8 mouse cellular contexts compared by ENCODE assay signal in the genomic region with DNA sequence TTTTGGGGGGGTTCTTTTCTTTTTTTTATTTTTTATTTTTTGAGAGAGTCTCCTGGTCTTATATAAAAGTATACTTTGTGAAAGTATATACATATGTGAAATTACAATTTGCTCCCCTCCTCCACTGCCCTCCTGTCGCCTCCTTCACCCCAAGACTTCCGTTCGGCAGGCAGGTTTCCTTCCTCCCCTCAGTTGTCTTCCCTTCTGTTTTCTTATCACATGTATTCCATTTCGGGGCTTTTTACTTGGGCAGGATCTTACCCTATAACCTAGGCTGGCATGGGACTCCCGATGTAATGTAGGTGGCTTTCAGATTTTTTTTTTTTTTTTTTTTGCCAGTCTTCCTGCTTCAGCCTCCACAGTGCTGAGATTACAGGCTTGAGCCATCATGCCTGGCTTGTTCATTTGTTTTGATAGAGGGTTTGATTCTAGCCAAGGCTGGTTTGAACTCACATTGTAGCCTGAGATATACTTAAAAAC. TPM values are rescaled to one million over a fixed set of nuclear protein-coding genes. Genes with fewer than 3 reads are reported as not detected.
DNase-seq lines count a peak whose midpoint lies in the region; ATAC-seq and TF ChIP-seq lines count a peak whose summit lies in the region.

No protein-coding gene starts in this region.

- peaks cover 5% of the 10 kb centered on the region for H3K4me1 ChIP-seq in heart, embryonic 16.5 days (ENCODE audit: control insufficient read depth, insufficient read depth, low read length)
- no peaks in the 10 kb centered on the region for H3K4me1 ChIP-seq in ES-E14 (ENCODE audit: control insufficient read depth in 2 of 2, insufficient read depth in 2 of 2, low read length in 2 of 2, poor library complexity in 1 of 2)
- no peaks in the 10 kb centered on the region for H3K4me1 ChIP-seq in hindbrain, embryonic 12.5 days
- no peaks in the 10 kb centered on the region for H3K4me1 ChIP-seq in midbrain, embryonic 14.5 days (ENCODE audit: control insufficient read depth, insufficient read depth, low read length)

- H3K36me3 ChIP-seq in heart, embryonic 16.5 days (ENCODE audit: control insufficient read depth, insufficient read depth): no peaks in the 10 kb centered on the region
- H3K36me3 ChIP-seq in ES-E14 (ENCODE audit: control insufficient read depth, insufficient read depth, low read length, poor library complexity, severe bottlenecking): no peaks in the 10 kb centered on the region
- no peaks in the 10 kb centered on the region for H3K36me3 ChIP-seq in hindbrain, embryonic 12.5 days
- no peaks in the 10 kb centered on the region for H3K36me3 ChIP-seq in midbrain, embryonic 14.5 days (ENCODE audit: control insufficient read depth, insufficient read depth, low read length)

- H3K27me3 ChIP-seq in heart, embryonic 16.5 days (ENCODE audit: control insufficient read depth, insufficient read depth, low read length): no peaks in the 10 kb centered on the region
- no peaks in the 10 kb centered on the region for H3K27me3 ChIP-seq in hindbrain, embryonic 12.5 days
- no peaks in the 10 kb centered on the region for H3K27me3 ChIP-seq in midbrain, embryonic 14.5 days (ENCODE audit: control insufficient read depth, insufficient read depth, low read length)

- in situ Hi-C loops in ES-E14 (cut with MboI; ENCODE audit: low sequenced_read_pairs in 2 of 2, unreplicated experiment in 2 of 2): no loop called here

- DNase-seq in heart, postnatal 4 days: no peak
- no peak for DNase-seq in ES-E14 (ENCODE audit: low read depth, low spot score)
- DNase-seq in midbrain, embryonic 14.5 days: no peak
- no peak for DNase-seq in urinary bladder, postnatal 25 days (ENCODE audit: low spot score)
- DNase-seq in gastrocnemius, postnatal 36 days: no peak
- DNase-seq in kidney, adult 8-10 months: no peak

- WGBS in heart, embryonic 16.5 days: 28% methylated on average over 5 of the region's 5 CpGs
- 55% methylated on average over 5 of the region's 5 CpGs for WGBS in hindbrain, embryonic 12.5 days
- 47% methylated on average over 5 of the region's 5 CpGs for WGBS in midbrain, embryonic 14.5 days

- H3K9me3 ChIP-seq in heart, embryonic 16.5 days (replicated peaks; ENCODE audit: control insufficient read depth, low read length): no peaks in the 10 kb centered on the region
- H3K9me3 ChIP-seq in ES-E14 (ENCODE audit: control insufficient read depth, insufficient read depth, low read depth, low read length): no peaks in the 10 kb centered on the region
- H3K9me3 ChIP-seq in hindbrain, embryonic 12.5 days (replicated peaks): no peaks in the 10 kb centered on the region
- H3K9me3 ChIP-seq in midbrain, embryonic 14.5 days (ENCODE audit: control insufficient read depth, low read length): no peaks in the 10 kb centered on the region

- no peak for ATAC-seq in heart, embryonic 16.5 days (replicated peaks; ENCODE audit: extremely low read depth, insufficient read depth, low FRiP score)
- ATAC-seq in hindbrain, embryonic 12.5 days (ENCODE audit: low FRiP score): no peak
- ATAC-seq in midbrain, embryonic 14.5 days (ENCODE audit: low FRiP score, low TSS enrichment): no peak

- intact Hi-C loops in gastrocnemius, postnatal 36 days (cut with DNase I): no loop called here

- peak overlapping the region; percentile 88 for H3K9ac ChIP-seq in heart, embryonic 16.5 days (ENCODE audit: low read length)
- H3K9ac ChIP-seq in ES-E14 (ENCODE audit: insufficient read depth, low read depth, low read length, poor library complexity, severe bottlenecking): no peak overlapping the region; the same call in 1 of the 2 replicates
- H3K9ac ChIP-seq in hindbrain, embryonic 12.5 days: no peak overlapping the region
- H3K9ac ChIP-seq in midbrain, embryonic 14.5 days (replicated peaks; ENCODE audit: low read length): no peak overlapping the region

- peak overlapping the region; percentile 83 for H3K4me3 ChIP-seq in heart, embryonic 16.5 days (ENCODE audit: low read length)
- H3K4me3 ChIP-seq in ES-E14 (ENCODE audit: insufficient read depth in 1 of 2, low read depth in 1 of 2, low read length in 2 of 2, poor library complexity in 1 of 2, severe bottlenecking in 1 of 2): peak overlapping the region; percentile 75 to 92; a peak in 3 of 4 replicates
- H3K4me3 ChIP-seq in hindbrain, embryonic 12.5 days: peak overlapping the region; percentile 46
- H3K4me3 ChIP-seq in midbrain, embryonic 14.5 days (replicated peaks; ENCODE audit: low read depth, low read length): no peak overlapping the region

- peak overlapping the region; percentile 90 for H3K27ac ChIP-seq in heart, embryonic 16.5 days (ENCODE audit: low read length)
- H3K27ac ChIP-seq in ES-E14 (ENCODE audit: insufficient read depth, low read depth, low read length, poor library complexity, severe bottlenecking): no peak overlapping the region
- H3K27ac ChIP-seq in hindbrain, embryonic 12.5 days: no peak overlapping the region
- no peak overlapping the region for H3K27ac ChIP-seq in midbrain, embryonic 14.5 days (replicated peaks; ENCODE audit: low read depth, low read length)

- H3K4me2 ChIP-seq in heart, embryonic 16.5 days (ENCODE audit: low read depth, low read length): peak overlapping the region; percentile 66
- H3K4me2 ChIP-seq in hindbrain, embryonic 12.5 days (replicated peaks): peak overlapping the region; percentile 58
- peak overlapping the region; percentile 63 for H3K4me2 ChIP-seq in midbrain, embryonic 14.5 days (ENCODE audit: low read length)

TF ChIP-seq in ES-E14, 5 proteins besides CTCF, POLR2A, EP300 and RAD21:
- TF ChIP-seq MAFK (IDR thresholded peaks at IDR 0.05; ENCODE audit: insufficient read depth, low read depth, low read length): no peak
- no peak for TF ChIP-seq HCFC1 (IDR thresholded peaks at IDR 0.05; ENCODE audit: borderline replicate concordance, insufficient read depth, low read length)
- TF ChIP-seq ZC3H11A (IDR thresholded peaks at IDR 0.05; ENCODE audit: borderline replicate concordance, low read depth, low read length): no peak
- no peak for TF ChIP-seq CHD2 (IDR thresholded peaks at IDR 0.05; ENCODE audit: low read depth, low read length)
- no peak for TF ChIP-seq ZNF384 (IDR thresholded peaks at IDR 0.05; ENCODE audit: low read depth, low read length)

RNA-seq across cellular contexts. Expression of a gene that starts 1.7 kb away (rescaled TPM):
- polyA plus RNA-seq in heart, embryonic 16.5 days (2015; fragmentation: Nextera tagmentation; extraction: Ambion mirVana): 192 and 203 TPM in 2 replicates
- 100 to 1,000 TPM; 240 to 245 TPM for total RNA-seq in heart, postnatal 4 days (2021)
- total RNA-seq in ES-E14 (2012; rRNA removed): 25.3 and 43.1 TPM in 2 replicates
- 81.5 and 88.4 TPM in 2 replicates for polyA plus RNA-seq in hindbrain, embryonic 12.5 days (2016; fragmentation: Nextera tagmentation; extraction: Ambion mirVana)
- polyA plus RNA-seq in midbrain, embryonic 14.5 days (2014; fragmentation: Nextera tagmentation; extraction: Ambion mirVana): 18.0 and 33.8 TPM in 2 replicates
- total RNA-seq in gastrocnemius, postnatal 36 days (2021): 10 to 100 TPM; 24.7 to 26.7 TPM
